Mouse (Mus musculus) hindbrain, embryonic 11.5 days (tissue): ENCODE measurements around the gene Rdh1. TPM values are rescaled to one million over a fixed set of nuclear protein-coding genes. Genes with fewer than 3 reads are reported as not detected.

ENCODE experiments used
- ATAC-seq: fragments of 200-750 bp; cut with Nextera tagmentation; 2 replicates; pipeline ENCODE4 v1.8.0; 2017; ENCODE audit warnings: mild to moderate bottlenecking, moderate TSS enrichment, moderate library complexity; ENCODE audit not compliant: low FRiP score
- DNase-seq: peaks from one replicate; pipeline ENCODE4 v3.0.0-alpha.2; 2015; ENCODE audit warnings: low spot score
- H3K27ac ChIP-seq: fragments of 300-500 bp; sonication (generic); 2 replicates; pipeline ENCODE4 v1.5.1; 2014; ENCODE audit warnings: mild to moderate bottlenecking, low read depth, low read length
- H3K27me3 ChIP-seq: fragments of 300-500 bp; sonication (generic); 2 replicates; pipeline ENCODE4 v1.6.1; 2014; ENCODE audit warnings: mild to moderate bottlenecking, low read length, moderate library complexity, mixed read lengths; ENCODE audit not compliant: control insufficient read depth, insufficient read depth
- H3K36me3 ChIP-seq: fragments of 300-500 bp; sonication (generic); 2 replicates; pipeline ENCODE4 v1.6.1; 2014; ENCODE audit warnings: mild to moderate bottlenecking, low read length, moderate library complexity, mixed read lengths; ENCODE audit not compliant: control insufficient read depth, insufficient read depth
- H3K4me1 ChIP-seq: fragments of 300-500 bp; sonication (generic); replicated peaks from 2 replicates; pipeline ENCODE4 v1.6.1; 2014; ENCODE audit warnings: low read length, mixed read lengths; ENCODE audit not compliant: control insufficient read depth, insufficient read depth
- H3K4me2 ChIP-seq: fragments of 300-500 bp; sonication (generic); replicated peaks from 2 replicates; pipeline ENCODE4 v1.6.1; 2014; ENCODE audit warnings: mild to moderate bottlenecking, low read depth, low read length
- H3K4me3 ChIP-seq: fragments of 300-500 bp; sonication (generic); 2 replicates; pipeline ENCODE4 v1.5.1; 2014; ENCODE audit warnings: low read depth, low read length
- H3K9ac ChIP-seq: fragments of 300-500 bp; sonication (generic); 2 replicates; pipeline ENCODE4 v1.6.1; 2014; ENCODE audit warnings: low read depth, low read length
- H3K9me3 ChIP-seq: fragments of 300-500 bp; sonication (generic); 2 replicates; pipeline ENCODE4 v1.6.1; 2016; ENCODE audit warnings: low read length; ENCODE audit not compliant: control insufficient read depth
- WGBS: fragments of 180-500 bp; shearing (Covaris S2); extraction: QIAGEN DNeasy Blood & Tissue Kit; methylation state at CpG from one replicate; pipeline ENCODE4 v1.1.7; 2014; 5-methylcytosine and 5-hydroxymethylcytosine counted together
- polyA plus RNA-seq: library from polyadenylated mRNA; unstranded; fragments of >200 nt; fragmentation: Nextera tagmentation; extraction: Ambion mirVana; gene quantifications from 2 replicates; pipeline ENCODE4 v1.2.1, GENCODE M21; 2014

The Rdh1 gene
- polyA plus RNA-seq, 1 experiment from 2014 or later = 0.05 TPM

DNA sequence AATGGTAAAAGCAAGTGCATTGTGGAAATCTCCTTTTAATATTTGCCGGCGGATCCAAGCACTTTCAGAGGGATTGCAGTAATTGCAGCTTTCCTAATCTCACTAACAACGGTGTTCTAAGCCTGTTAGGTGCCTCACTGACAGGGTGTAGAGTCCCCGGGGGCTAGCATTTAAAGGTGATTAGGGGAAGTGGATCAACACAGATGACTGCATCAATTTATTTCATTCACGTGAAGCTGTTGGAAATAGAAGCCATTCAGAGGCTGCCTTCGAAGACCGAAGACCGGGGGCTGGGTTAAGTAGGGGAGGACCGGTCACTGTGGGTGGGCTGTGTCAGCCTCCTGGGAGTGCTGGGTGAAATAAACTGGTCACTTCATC is 28.6 kb upstream of the Rdh1 start:
- H3K4me2 ChIP-seq = no peak overlapping the region
- no peaks in the 10 kb centered on the region for H3K27me3 ChIP-seq
- no peak for ATAC-seq
- no peaks in the 10 kb centered on the region for H3K4me1 ChIP-seq
- H3K9me3 ChIP-seq = no peaks in the 10 kb centered on the region
- no peak overlapping the region for H3K9ac ChIP-seq
- H3K4me3 ChIP-seq = no peak overlapping the region
- DNase-seq = no peak
- no peak overlapping the region for H3K27ac ChIP-seq
- no peaks in the 10 kb centered on the region for H3K36me3 ChIP-seq
- 57% methylated on average over 9 of the region's 9 CpGs for WGBS

DNA sequence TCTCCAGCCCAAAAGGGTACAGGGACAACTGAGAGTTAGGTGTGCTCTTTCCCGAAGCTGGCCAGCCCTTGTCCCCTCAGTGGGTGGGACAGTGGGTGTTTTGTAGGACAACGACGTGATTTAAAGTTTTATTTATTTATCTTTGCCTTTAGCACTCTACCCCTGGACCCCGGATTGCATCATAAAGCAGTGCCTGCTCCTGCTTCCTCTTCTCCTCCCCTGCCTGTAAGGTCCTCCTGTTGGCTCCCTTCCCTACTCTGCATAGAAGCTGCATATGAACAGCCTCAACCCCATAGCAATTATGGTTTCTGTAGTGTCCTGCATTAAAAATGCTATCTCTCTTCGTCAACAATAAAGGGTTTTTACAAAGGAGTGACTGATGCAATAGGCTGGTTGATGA is 28.1 kb upstream of the Rdh1 start:
- H3K4me3 ChIP-seq = no peak overlapping the region
- no peaks in the 10 kb centered on the region for H3K36me3 ChIP-seq
- no peak for ATAC-seq
- H3K9ac ChIP-seq = no peak overlapping the region
- no peak overlapping the region for H3K4me2 ChIP-seq
- H3K4me1 ChIP-seq = no peaks in the 10 kb centered on the region
- 41% methylated on average over 5 of the region's 5 CpGs for WGBS
- no peak for DNase-seq
- no peak overlapping the region for H3K27ac ChIP-seq
- H3K27me3 ChIP-seq = no peaks in the 10 kb centered on the region
- H3K9me3 ChIP-seq = no peaks in the 10 kb centered on the region

DNA sequence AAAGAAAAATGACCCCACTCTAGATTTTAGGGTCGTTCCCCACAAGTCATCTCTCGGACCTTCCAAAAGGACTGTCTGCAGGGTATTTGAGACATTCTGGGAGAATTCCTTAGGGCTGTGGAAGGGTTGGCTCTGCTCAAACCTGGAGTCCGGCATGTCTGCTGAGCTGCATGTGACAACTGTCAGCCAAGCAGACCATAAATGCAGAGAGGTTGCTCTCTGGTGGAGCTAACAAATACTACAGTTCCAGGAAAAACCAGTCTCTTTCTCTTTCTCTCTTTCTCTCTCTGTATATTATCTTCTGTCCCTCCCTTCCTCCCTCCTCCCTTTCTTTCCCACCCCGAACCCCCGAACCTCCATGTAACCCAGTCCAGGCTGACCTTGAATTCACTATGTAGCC is 25.1 kb upstream of the Rdh1 start:
- H3K4me1 ChIP-seq = no peaks in the 10 kb centered on the region
- H3K4me3 ChIP-seq = no peak overlapping the region
- H3K9me3 ChIP-seq = no peaks in the 10 kb centered on the region
- no peak overlapping the region for H3K27ac ChIP-seq
- no peaks in the 10 kb centered on the region for H3K36me3 ChIP-seq
- DNase-seq (no peak), ATAC-seq (no peak)
- no peaks in the 10 kb centered on the region for H3K27me3 ChIP-seq
- H3K4me2 ChIP-seq = no peak overlapping the region
- H3K9ac ChIP-seq = no peak overlapping the region
- 64% methylated on average over 5 of the region's 5 CpGs for WGBS

DNA sequence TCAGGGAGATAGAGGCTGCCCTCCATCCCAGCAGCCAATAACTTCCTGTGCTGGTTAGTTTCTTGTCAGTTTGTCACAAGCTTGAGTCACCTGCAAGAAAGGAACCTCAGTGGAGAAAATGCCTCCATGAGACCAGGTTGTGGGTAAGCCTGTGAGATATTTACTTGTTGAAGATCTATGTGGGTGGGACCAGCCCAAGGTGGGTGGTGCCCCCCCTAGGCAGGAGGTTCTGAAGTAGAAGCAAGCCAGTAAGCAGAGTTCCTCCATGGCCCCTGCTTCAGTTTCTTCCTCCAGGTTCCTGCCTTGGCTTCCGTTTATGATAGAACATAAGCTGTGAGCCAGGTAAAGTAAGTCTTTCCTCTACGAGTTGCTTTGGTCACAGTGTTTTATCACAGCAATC is 23.3 kb upstream of the Rdh1 start:
- Histone ChIP-seq H3K36me3 (peaks cover under 1% of the 10 kb centered on the region; the same call in 1 of the 2 replicates), H3K27me3 (no peaks in the 10 kb centered on the region), H3K9me3 (no peaks in the 10 kb centered on the region), H3K4me3 (no peak overlapping the region), H3K9ac (no peak overlapping the region), H3K4me2 (no peak overlapping the region), H3K4me1 (no peaks in the 10 kb centered on the region), H3K27ac (no peak overlapping the region)
- 84% methylated on average over 2 of the region's 2 CpGs for WGBS
- ATAC-seq = no peak
- DNase-seq = no peak

DNA sequence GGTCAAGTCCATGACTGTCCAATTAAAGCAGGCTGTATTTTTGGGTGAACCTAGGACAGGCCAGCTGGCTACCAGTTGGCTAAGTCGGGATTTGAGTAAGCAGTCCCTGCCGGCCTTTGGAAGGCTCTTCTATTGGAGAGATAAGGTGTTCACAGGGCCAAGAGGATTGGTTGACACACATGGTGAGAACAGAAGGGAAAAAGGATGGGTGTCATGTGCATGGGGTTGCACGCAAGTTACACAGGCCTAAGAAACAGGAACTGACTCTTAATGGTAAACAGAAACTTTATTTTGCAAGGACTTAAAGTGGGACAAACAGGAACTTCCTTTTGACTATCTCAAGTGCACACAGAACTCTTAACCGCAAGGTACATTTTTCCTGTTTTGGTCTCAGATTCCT is 22.6 kb upstream of the Rdh1 start:
- no peaks in the 10 kb centered on the region for H3K4me1 ChIP-seq
- peaks cover 7% of the 10 kb centered on the region for H3K36me3 ChIP-seq
- no peak for ATAC-seq
- no peak overlapping the region for H3K4me3 ChIP-seq
- no peak overlapping the region for H3K27ac ChIP-seq
- H3K9ac ChIP-seq = no peak overlapping the region
- no peaks in the 10 kb centered on the region for H3K27me3 ChIP-seq
- H3K9me3 ChIP-seq = no peaks in the 10 kb centered on the region
- WGBS = 81% methylated on average over 4 of the region's 4 CpGs
- H3K4me2 ChIP-seq = no peak overlapping the region
- DNase-seq = no peak

DNA sequence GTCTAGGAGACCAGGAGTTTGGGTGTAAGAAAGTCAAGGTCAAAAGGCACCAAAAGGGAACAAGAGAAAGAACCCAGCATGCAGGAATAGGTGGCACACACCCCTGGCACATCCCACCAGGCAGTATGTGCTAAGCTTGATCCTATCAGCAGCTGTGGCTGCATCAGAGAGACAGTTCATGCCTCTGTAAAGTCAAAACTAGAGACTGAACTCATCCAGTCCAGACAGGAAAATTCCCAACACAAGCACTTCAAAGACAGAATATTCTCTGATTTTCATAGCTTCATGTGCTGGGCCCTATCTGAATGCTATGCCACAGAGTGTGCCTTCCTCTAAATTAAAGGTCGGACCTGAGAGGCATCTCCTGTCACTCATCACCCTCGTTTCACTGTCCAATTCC is 22.0 kb upstream of the Rdh1 start:
- Histone ChIP-seq H3K36me3 (peaks cover 13% of the 10 kb centered on the region), H3K4me3 (no peak overlapping the region), H3K9me3 (no peaks in the 10 kb centered on the region), H3K4me2 (no peak overlapping the region), H3K27me3 (no peaks in the 10 kb centered on the region), H3K27ac (no peak overlapping the region), H3K4me1 (no peaks in the 10 kb centered on the region), H3K9ac (no peak overlapping the region)
- WGBS = 35% methylated on average over 2 of the region's 2 CpGs
- no peak for ATAC-seq
- no peak for DNase-seq

DNA sequence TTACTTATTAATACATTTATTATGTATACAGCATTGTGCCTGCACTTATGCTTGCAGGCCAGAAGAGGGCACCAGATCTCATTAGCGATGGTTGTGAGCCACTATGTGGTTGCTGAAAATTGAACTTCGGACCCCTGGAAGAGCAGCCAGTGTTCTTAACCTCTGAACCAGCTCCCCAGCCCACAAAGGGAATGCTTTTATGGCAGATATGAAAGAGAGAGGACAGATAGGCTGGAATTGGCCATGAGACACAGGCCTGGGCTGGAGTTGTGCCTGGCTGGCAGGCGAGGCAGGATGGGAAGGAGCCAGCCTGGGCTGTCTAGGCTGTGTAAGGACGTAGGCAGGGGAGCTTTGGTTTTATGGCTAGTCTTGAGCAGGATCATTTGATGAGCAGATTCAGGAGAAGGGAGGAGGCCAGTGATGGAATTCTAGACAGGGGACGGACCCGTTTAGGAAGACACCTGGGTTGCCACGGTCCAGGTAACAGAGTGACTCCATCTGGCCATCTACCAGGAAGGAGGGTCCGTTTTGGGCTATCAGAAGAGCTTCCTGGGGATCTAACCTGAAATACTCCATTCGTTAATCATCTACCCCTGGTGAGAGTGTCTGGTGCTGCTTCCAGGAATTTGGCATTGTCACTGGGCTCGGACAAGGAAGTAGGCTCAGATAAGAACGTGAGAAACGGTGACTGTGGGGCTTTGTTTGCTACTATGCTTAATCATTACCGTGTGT is 21.2 kb upstream of the Rdh1 start:
- peaks cover 21% of the 10 kb centered on the region for H3K36me3 ChIP-seq
- no peaks in the 10 kb centered on the region for H3K27me3 ChIP-seq
- no peak overlapping the region for H3K4me3 ChIP-seq
- H3K4me1 ChIP-seq = no peaks in the 10 kb centered on the region
- no peak overlapping the region for H3K9ac ChIP-seq
- WGBS = 56% methylated on average over 13 of the region's 13 CpGs
- DNase-seq (peak; percentile 54), ATAC-seq (no peak)
- no peak overlapping the region for H3K4me2 ChIP-seq
- no peak overlapping the region for H3K27ac ChIP-seq
- no peaks in the 10 kb centered on the region for H3K9me3 ChIP-seq

DNA sequence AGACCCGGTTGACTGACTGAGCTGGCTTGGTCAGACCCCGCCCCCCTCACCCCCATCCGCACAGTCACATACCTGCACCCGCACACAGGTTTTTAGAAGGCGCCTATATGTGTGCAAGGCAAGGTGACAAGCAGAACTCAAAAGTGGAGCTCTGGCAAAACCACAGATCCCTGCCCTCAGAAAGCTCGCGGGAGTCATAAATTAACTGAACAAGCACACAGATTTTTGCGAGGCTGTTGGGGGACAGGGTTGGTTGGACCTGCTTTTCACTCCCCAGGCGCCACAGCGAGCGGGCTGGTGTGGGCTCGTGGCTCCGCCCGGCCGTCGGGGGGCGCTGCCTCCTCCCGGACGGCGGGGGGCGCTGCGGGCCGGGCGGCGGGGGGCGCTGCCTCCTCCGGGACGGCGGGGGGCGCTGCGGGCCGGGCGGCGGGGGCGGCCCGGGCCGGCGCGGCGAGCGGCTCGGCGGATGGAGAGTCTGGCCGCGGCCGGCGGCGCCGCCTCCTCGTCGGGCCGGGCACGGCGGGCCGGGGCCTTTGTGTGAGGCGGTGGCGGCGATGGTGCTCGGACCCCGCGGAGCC is 20.3 kb upstream of the Rdh1 start, which contains the start of gene Zbtb39:
TSS of gene Zbtb39 (plus strand) at position 456 of the 578 bp plus-strand sequence.
- ATAC-seq (peak; percentile 85), DNase-seq (peak; percentile 89)
- Histone ChIP-seq H3K4me3 (peak within 1 kb of the TSS; percentile 95), H3K4me2 (peak within 1 kb of the TSS; percentile 65), H3K9me3 (no peaks in the 10 kb centered on the region), H3K27me3 (no peaks in the 10 kb centered on the region), H3K4me1 (no peaks in the 10 kb centered on the region), H3K9ac (peak within 1 kb of the TSS; percentile 98), H3K27ac (peak within 1 kb of the TSS; percentile 67), H3K36me3 (peaks cover 28% of the 10 kb centered on the region)
- WGBS = 1% methylated on average over 39 of the region's 61 CpGs

DNA sequence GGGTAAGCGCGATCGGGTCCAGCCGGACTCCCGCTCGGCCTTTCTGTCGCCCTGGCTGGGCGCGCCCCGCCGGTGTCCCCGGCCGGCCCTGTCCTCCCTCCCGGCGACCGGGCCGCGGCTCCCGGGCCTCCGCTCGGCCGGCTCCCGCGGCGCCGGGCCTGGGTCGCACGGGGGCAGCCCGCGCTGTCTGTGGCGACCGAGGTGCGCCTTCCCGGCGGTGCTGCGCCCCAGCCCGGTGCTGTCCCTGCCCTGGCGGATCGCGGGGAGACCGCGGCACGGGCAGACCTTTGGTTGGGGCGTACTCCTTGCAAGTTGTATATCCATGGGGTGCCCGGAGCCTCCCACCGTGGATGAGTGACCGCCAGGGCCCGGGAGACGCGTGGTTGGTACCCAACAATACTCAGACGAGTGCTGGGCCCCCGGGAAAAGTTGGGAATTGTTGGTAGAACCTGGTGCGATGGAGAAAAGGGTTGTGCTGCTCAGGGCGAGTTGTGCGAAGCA is 19.8 kb upstream of the Rdh1 start:
- peaks cover 32% of the 10 kb centered on the region for H3K36me3 ChIP-seq
- no peaks in the 10 kb centered on the region for H3K9me3 ChIP-seq
- peak overlapping the region; percentile 95 for H3K4me3 ChIP-seq

More for the DNA sequence above, 19.8 kb upstream of the Rdh1 start:
- H3K9ac ChIP-seq = peak overlapping the region; percentile 98
- under 1% methylated on average over 35 of the region's 55 CpGs for WGBS
- H3K27ac ChIP-seq = peak overlapping the region; percentile 67
- ATAC-seq = peak; percentile 65
- no peaks in the 10 kb centered on the region for H3K4me1 ChIP-seq
- H3K27me3 ChIP-seq = no peaks in the 10 kb centered on the region
- peak; percentile 64 for DNase-seq
- H3K4me2 ChIP-seq = peak overlapping the region; percentile 65
